Mouse (Mus musculus) heart, postnatal 36 days (tissue): ENCODE results near the gene Itgb1bp2. TPM values are rescaled to one million over a fixed set of nuclear protein-coding genes. Genes with fewer than 3 reads are reported as not detected.

Experiments used
- total RNA-seq, 2 experiments: library from RNA; stranded (reverse); gene quantifications; 2 replicates each; pipeline ENCODE4 v1.2.3; 2021

Gene Itgb1bp2
- total RNA-seq, 2 experiments from 2014 or later: 184 to 237 TPM

Other genes with a start within 250 kb of the Itgb1bp2 start
- gene Snx12, start 226.5 kb upstream of the Itgb1bp2 start, total RNA-seq: 10 to 100 TPM; 32.9 to 42.0 TPM
- 10 to 100 TPM; 63.0 to 65.2 TPM for gene Foxo4, start 194.6 kb upstream of the Itgb1bp2 start, total RNA-seq
- not detected for gene Gm614, start 185.1 kb upstream of the Itgb1bp2 start, total RNA-seq
- 1 to 10 TPM; 8.8 to 9.0 TPM for gene Il2rg, start 180.8 kb upstream of the Itgb1bp2 start, total RNA-seq
- gene Gm20489, start 180.1 kb upstream of the Itgb1bp2 start, total RNA-seq: not detected
- gene Med12, start 175.1 kb upstream of the Itgb1bp2 start, total RNA-seq: 10 to 100 TPM; 19.8 to 23.2 TPM
- under 1 TPM; 0.22 to 0.50 TPM for gene Nlgn3, start 149.9 kb upstream of the Itgb1bp2 start, total RNA-seq
- gene Gjb1, start 72.7 kb upstream of the Itgb1bp2 start, total RNA-seq: not detected
- gene Zmym3, start 28.2 kb upstream of the Itgb1bp2 start, total RNA-seq: 10 to 100 TPM; 13.7 to 18.2 TPM
- 10 to 100 TPM; 63.9 to 78.2 TPM for gene Nono, start 19.8 kb upstream of the Itgb1bp2 start, total RNA-seq
- 10 to 100 TPM; 14.6 to 19.2 TPM for gene Taf1, start 83.6 kb downstream of the Itgb1bp2 start, total RNA-seq
- 10 to 100 TPM; 57.1 to 62.2 TPM for gene Ogt, start 191.0 kb downstream of the Itgb1bp2 start, total RNA-seq